Mouse (Mus musculus): ENCODE results near the gene Plekhm2.

The Plekhm2 gene

DNA sequence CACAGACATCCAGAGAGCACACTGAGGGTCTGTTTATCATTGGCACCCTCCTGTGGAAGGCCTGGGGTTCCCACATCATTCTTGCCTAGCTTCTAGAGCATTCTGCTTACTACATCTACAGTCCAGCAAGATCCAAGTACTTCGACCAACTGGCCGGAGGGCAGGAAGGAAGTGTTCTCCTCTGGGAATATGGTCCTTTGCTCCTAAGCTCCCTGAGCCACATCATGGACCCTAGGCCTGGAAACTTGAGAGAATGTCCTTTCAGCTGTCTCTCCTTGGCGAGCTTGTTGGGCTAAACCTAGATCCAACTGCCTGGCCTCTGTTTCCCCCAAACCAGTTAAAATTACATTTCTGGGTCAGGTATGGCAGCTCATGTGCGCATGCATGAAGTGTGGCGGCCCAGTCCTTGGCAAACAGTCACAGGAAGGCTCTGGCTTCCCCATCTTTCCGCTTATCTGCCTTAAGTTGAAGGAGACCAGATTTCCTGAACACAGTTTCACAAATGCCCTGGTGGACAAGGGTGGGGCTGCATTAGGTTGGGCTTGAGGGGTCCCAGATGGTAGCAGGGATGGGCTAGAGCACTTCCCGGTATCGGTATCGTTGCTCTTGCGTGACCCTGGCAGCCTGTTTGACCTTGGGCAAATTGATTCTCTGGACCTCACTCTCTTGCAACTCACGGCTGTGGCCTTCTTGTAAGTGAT, 62.0 kb downstream of the Plekhm2 start:
- no peak for DNase-seq (ENCODE audit: low spot score)

DNA sequence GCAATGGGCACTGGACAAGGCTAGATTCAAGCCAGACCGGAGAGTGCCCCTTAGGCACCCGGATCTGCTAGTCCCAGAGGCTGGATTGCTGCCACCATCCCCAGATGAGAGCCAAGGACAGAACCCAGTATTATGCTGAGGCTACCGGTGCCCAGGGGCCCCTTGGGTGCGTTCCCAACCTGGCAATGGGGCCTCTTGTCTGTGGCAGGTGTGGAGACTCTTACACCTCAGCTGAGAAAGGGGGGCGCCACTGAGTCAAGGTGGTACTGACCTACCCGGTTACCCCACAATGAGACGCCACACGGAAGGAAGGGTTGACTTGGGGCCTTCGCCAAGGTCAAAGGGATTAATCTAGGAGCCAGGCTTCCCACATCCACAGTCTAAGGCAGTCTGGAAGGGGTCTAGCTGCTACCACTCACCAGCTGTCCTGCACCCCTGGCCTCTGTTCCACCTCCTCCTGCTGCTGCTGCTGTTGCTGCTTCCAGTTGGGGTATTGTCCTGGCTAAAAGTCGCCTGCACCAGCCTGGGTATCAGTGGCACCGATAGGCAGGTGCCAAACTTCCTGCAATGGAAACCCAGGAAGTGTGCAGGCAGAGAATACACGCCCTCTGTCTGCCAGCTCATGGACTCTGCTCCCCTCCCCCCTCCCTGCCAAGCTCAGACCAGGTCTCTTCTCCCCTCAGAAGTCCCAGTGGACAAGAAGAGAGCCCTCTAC, 63.4 kb downstream of the Plekhm2 start:
- DNase-seq (ENCODE audit: low spot score): no peak

DNA sequence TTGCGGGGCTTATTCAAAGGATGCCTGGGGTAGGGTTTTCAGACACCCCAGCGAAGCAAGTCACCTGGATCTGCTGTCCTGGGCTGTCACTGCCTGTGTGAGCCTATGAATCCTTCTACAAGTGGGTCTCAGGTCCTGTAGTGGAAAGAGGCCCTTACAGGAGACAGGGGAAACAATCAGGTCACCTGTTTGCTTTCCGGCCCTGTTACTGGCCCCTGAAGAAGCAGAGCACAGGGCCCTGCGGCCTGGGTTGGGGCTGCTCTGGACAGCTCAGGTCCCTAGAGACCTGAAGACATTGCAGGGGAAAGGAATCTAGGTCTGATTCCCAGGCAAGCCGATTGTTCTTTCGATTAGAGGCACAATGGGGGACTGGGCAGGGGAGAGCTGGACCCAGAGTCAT, 64.3 kb downstream of the Plekhm2 start:
- no peak for DNase-seq (ENCODE audit: low spot score)

DNA sequence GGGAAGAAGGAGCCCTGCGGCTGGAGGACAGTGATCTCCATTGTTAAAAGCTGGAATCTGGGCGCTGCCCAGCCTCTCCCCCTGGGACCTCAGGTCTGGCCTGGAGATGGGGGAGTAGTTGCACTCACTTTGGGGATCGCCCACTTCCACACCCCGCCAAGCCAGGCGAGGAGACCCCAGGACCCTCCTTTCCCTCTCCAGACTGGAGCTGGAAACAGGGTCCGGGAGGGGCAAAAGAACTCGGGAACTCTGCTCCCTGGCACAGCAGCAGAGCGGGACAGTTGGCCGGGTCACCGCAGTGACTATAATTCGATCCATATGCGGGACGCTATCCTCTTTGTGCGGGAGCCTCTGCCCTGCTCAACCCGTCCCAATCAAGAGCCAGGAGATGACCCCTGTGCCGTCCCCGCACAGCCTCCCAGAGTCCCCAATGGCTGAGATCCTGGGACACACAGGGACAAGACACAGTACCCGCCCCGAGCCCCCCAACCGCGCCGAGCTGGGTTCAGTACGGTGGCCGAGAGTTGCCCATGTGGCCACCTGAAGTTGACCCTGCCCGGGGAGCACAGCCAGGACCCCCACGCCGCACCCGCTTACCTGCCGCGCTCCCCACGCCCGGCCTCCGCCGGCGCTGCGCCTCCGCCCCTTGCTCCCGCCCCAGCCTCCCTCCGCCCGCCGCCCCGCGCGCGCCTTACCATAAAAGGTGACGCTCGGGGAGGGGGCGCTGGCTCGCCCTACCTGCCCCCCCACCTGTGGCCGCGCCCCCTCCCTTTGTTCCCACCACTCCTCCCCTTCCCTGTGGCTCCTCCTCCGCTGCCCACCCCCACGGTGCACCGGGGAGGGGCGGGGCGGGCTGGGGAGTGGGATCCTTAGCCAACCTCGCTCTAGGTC, 65.2 kb downstream of the Plekhm2 start:
- DNase-seq (ENCODE audit: low spot score): no peak

DNA sequence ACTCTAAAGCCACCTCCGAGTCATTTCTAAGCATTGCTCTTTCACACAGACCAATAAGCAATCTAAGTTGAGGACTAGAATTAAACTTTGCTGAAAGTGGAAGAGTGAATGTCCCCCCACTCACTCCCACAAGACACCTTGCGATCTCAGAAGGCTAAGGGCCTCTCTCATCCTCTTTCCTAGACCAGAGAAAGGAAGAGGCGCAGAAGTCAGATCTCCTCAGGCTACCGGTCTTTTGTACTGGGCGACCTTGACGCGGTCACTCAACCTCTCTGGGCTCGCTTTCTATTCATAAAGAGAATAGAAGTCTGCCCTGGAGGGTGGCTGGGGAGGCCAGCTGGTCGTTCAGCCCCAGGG, 65.8 kb downstream of the Plekhm2 start:
- DNase-seq (ENCODE audit: low spot score): no peak

DNA sequence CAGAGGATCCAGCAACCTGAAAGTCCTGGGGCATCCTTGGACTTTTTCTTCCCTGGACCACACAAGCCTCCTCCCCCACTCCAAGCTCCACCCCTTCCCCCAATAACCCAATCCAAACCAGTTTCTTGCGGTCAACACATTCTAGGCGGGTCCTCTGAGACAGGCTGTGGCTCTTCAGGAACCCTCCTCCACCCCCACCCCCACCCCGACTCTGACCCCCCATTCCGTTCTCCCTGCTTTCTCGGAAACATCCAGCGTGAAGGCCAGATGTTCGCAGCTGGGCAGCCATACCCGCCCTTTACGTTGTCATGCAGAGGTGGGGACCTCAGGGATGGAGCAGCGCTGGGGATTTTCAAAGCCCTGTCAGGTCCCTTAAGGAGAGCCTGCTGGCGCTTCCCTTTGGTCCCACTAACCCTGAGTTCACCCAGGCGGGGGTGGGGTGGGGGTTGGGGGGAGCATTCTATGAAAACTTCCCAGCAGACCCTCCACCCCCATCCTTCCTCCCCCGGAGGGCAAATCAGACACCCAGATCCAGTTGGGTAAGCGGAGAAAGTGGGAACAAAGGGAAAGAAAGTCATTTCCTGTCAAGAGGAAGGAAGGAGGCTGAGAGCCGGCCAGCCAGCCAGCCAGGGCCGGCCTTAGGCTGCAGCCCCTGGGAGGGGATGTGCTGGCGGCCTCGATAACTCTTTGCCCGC, 66.4 kb downstream of the Plekhm2 start:
- DNase-seq (ENCODE audit: low spot score): no peak

DNA sequence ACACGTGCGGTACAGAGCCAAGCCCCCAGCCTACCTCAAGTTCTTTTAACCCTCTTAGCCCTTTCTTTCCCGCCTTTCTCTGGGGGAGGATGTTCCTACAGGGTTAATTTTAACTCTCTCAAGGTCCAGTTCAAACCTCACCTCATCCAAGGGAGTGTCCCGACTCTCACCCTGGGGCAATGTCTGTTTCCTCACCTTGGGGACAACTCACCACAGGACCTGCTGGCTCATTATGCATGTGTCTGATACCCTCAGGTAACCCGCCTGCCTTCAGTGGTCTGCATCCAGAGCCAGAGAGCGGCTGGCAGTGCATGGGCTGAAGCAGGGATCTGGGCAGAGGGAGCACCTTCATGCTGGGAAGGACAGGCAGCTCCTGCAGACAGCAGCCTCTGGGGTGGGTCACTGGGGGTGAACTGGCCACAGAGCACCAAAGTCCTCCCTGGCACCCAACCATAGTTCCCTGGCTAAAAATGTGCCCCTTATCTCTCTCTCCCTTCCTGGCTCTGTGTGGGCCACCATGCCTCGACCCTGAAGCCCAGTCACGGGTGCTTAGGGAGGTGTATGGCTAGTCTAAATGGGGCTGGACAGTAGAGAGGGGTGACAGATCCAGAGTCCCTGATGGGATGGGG, 67.9 kb downstream of the Plekhm2 start:
- DNase-seq (ENCODE audit: low spot score): no peak

DNA sequence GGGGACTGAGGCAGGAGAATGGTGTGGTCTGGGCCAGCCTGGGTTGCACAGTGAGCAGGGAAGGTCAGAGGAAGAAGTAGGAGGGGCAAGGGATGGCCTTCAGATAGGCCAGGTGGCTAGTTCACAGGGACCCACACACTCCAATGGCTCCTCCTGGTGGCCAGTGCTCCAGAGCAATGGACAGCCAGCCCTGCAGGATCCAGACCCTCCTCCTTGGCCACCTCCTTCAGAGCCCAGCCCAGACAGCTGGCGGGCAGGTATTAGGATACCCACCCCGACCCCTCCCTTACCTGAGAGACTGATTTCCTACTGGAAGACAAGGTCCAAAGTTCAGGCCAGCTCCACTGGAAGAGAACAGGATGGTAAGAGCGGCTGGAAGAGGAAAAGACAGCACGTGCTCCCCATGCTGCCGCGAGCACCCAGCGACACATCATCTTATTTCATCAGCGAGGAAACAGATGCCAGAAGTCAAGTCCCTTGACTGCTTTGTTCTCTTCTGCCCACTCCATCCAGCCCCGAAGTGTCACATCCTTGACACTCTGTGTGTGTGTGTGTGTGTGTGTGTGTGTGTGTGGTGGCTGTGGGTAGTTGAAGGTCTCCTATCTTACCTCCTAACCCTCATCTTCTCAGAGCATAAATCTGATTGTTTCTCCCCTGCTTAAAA, 69.0 kb downstream of the Plekhm2 start:
- DNase-seq (ENCODE audit: low spot score): no peak

DNA sequence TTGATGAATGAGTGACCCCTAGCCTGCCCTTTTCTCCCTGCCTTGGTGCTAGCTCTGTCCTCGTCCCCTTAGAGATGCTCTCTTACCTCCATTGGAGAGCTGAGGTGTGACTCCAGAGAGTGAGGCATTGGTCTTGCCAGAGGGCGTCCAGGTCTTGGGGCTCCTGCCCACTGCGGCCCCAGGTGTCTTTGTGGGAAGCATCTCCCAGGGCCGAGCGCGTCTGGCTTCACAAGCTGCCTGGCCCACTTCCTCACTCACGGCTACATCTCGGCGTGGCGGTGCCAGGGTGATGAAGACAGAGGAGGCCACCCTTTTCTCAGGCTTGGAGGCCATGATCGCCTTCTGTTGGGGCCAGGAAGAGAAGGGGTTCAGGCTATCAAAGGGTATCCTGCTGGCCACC, 69.6 kb downstream of the Plekhm2 start:
- no peak for DNase-seq (ENCODE audit: low spot score)

DNA sequence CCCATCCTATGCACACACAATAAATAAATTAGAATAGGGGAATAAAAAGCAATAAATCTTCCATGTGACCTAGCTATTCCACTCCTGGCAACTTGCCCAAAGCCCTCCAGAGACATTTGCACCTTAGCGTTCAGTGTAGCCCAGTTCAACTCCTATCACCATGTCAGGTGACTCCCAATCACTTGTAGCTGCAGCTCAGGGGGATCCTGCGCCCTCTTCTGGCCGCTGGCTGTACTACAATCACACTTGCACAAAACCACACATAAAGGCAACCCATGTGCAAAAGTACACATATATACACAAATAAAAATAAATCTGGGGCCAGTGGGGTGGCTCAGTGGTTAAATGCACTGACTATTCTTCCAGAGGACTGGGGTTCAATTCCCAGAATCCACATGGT, 73.2 kb downstream of the Plekhm2 start:
- peak; percentile 25 for DNase-seq (ENCODE audit: low spot score)

DNA sequence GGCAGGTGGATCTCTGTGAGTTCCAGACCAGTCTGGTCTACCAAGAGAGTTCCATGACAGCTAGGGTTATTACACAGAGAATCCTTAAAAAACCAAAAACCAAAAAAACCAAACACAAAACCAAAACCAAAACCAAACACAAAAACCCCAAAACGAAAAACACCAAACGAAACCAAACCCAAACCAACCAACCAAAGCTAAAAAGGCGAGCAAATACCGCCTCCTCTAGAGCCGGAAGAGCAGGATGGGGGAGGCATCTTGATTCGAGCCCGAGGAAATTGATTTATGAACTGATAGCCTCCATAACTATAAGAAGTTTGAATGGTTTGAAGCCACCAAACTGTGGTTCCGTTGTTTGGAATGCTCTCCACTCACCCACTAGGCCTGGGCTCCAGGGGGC, 80.8 kb downstream of the Plekhm2 start:
- no peak for DNase-seq (ENCODE audit: low spot score)

DNA sequence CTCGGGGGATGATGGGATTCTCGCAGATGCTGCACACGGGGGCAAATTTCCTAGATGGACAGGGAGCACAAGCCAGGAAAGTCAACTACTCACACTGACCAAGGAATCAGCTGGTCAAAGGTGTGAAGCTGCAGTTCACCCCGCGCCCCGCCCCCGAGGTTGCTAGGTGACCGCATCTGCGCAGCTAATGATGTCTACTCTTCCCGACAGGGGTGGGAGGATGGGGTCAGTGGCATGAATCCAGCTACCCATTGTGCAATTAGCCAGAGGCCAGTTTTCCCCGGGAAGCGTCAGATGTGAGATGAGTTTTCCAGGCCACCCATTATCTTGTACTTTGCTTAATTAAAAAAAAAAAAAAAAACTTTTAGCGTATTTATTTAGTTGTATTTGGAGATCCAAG, 83.6 kb downstream of the Plekhm2 start:
- no peak for DNase-seq (ENCODE audit: low spot score)

DNA sequence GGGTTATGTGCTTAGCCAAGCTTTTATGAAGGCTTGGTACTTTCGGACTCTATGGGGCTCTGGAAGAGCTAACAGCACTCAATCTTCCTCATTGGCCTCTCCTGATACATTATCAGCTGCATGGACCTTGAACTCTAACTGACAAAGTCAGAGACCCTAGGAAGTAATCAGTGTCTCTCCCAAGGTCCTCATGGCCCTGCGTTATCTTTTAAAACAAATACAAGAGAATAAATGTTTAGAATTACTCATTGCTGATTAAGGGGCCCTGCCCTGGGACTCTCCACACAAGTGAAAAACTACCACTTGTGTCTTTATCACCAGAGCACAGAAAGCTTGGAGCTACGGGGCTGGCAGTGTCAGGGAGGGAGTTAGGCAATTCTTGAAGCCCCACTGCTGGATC, 85.9 kb downstream of the Plekhm2 start:
- DNase-seq (ENCODE audit: low spot score): no peak

DNA sequence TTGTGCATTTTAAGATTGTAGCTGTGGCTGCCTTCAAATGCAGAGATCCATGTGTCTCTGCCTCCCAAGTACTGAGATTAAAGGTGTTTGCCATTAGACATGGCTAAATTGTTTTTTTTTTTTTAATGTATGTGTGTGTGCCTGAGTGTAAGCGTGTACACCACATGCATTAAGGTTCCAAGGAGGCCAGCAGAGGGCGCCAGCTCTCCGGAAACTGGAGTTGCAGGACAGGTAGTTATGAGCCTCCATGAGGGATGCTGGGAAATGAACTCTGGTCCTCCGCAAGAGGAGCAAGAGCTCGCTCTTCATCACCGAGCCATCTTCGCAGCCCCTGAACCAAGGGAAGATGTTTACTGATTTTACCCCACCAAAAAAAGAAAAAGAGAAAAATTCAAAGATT, 87.8 kb downstream of the Plekhm2 start:
- no peak for DNase-seq (ENCODE audit: low spot score)

DNA sequence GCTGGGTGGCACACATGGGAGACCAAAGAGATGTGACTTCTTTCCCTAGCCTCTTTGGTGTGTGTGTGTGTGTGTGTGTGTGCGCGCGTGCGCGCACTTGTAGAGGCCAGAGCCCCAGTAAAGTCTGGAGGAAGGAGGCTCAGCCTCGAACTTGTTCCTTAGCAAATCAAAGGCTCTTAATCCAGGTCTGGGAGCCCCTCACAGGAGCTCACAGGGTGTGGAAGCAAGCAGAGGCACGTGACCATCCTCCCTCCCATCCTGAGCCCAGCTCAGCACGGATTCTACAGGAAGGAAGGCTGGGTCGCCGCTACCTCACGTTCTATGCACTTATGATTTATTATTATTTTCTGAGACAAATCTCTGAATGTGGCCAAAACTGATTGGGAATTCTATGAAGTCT, 88.3 kb downstream of the Plekhm2 start:
- DNase-seq (ENCODE audit: low spot score): no peak
